Mouse (Mus musculus) lung, adult 10 weeks (tissue): ENCODE results near the gene Cd151. TPM values are rescaled to one million over a fixed set of nuclear protein-coding genes. Genes with fewer than 3 reads are reported as not detected.

Experiments used
- polyA plus RNA-seq: library from polyadenylated mRNA; stranded (reverse); fragments of 350-450 nt; fragmentation: Illumina TruSeq; extraction: RNeasy Lipid Tissue Mini Kit (QIAGEN cat#74804); gene quantifications from one replicate; pipeline ENCODE4 v1.2.3, GENCODE M21; 2014; ENCODE audit warnings: low read depth, low replicate concordance; ENCODE audit not compliant: insufficient read depth

Cd151 gene
- polyA plus RNA-seq: 213 TPM

DNA sequence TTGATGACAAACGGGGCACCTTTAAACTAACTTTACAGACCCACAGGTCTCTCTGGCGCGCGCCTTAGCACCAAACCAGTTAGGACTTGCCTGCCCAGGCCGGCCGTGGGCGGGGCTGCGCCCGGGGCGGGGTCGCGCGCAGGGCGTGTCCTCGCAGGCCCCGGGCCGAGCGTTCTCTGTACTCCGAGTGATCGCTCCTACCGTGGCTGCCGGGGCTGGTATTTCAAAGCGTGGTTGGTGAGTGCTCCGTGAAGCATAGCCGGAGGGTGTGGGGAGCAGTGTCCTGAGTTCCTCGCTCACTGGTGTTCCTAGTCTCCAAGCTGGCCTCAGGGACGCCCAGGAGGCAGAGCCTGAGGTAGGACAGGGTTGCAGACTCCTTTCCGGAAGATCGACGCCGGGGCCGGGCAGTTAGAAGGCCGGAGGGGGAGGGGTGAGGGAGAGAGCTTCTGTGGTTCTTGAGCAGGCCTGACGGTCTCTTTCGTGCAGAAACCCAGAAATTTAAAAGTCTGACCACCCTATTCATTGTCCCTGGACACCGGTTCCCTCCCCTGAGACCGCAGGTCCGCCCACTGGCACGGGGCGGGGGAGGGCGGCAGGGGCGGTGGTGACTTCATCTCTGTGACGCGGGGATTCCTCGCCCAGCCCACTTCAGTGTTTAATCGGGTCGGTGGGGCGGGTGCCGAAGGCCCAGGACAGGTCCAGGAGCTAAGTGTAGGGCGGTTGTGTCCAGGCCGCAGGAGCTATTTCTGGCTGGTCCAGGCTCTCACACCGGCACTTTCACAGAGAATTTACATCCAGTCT lies at the start of gene Cd151:
Gene Cd151, plus strand, starts transcription at position 163 of the 801 bp plus-strand sequence.

DNA sequence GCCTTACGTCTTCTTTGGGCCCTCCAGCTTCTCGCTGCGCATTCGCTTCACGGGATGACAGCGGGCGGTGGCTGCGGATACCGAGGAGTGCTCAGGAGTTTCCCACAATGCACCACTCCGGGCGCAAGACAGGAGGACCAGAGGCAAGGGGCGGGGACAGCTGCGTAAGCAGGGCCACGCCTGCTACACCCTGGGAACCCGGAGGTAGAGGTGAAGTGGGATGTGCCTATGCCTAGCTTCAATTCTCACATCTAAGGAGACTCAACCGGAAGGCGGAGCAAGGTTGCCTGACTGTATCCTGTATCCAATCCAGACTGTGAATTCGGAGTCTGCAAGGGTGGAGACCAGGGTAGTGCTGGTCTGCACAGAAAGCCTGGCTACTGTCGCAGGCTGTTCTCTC lies 37.9 kb upstream of the Cd151 start, which contains the start of gene Cend1:
Gene Cend1, minus strand, starts transcription at position 182 of the 400 bp plus-strand sequence.

DNA sequence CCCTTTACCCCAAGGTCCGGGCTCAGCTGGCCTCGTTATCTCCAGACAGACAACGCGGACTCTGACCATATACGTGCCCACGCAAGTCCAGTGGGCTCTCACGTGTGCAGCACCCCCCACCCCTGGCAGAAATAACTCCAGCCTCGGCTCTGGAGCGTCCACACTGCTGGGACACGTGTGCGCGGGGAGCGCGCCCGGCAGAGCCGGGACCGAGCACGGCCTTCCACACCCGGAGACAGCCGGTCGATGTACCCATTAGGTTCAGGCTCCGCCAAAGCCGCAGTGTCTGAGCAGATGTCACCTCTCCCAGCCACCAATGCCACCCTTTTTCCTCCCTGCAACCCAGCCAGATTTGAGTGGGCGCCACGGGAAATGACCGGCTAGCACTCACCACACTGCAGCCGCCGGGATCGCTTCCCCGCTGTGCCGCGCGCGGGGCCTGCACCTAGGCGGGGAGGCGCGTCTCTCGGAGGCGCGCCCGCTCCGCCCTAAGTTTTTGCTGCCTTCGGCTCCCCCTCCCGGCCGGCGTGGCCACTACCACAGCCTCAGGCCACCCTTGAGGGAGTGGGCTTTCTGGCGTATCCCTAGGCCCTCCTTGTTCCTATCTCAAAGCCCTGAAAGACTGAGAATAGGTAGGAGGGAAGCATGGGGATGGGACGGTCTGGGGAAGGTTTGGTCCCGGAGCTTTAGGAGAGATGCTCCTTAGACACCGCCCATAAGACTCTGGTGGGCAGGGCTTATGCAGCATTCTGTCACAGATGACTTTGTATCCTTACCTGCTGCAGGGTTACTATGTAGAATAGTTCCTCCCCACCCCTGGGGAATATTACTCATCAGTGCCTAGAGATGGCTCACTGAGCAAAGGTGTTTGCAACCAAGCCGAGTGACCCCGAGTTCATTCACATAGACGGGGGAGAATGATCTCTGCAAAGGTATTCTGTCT lies 29.7 kb upstream of the Cd151 start, which contains the start of gene Slc25a22:
Gene Slc25a22, minus strand, starts transcription at position 715 of the 943 bp plus-strand sequence.

DNA sequence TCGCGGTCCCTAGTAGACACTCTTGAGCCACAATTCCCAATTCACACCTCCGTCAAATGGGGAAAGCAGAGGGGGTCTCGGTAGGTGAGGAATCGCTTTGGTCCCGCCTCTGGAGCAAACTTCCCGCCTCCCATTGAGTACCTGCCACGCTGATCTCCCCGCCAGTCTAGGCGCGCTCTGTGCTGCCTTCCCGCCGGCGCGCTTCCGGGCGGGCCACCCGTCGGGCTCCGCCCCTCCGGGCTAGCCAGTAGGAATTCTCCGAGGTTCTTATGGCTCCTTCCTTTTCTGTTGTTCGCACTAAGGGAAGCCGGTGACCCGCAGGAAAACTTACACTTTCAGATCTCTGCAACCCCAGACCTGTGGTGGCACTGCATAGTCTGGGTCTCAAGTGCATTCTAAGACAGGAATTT lies 23.4 kb upstream of the Cd151 start, which contains the start of gene Pidd1:
Gene Pidd1, minus strand, starts transcription at position 198 of the 410 bp plus-strand sequence.

DNA sequence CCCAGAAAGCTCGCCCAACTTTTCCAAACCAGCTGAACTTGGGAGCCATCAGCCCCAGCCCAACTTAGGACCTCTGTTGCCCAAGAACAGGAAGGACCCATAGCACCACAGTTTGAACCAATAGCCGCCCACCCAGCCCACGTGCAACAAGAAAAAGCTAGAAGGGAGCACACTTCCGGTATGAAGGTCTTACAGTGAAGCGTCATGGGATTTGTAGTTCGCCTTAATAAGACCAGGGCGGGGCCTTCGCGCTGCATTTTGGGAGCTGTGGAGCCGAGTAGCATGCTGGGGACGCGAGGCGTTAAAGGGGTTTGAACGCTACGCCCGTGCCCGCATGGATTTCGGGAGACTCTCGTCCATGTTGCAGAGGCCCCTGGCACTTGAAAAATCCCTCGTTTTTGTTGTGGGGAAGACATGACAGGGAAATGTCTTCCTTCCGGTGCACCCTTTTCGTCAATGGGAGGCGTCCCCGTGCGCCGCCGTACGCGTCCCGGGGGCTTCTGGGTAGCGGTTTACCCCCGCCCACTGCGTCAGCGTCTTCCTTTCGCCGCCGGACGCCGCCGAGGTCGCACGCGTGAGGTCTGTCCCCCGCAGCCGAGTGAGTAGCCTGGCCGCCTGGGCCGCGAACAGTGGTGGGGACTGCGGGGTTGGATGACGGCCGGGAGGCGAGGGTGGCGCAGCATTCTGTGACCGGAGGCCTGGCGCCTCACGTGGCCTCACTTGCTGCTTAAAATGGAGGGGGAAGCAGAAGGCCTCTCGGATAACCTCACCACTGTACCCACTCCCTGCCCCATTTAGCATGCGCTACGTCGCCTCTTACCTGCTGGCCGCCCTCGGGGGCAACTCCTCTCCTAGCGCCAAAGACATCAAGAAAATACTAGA lies 19.8 kb upstream of the Cd151 start, which contains the start of gene Rplp2:
Gene Rplp2, plus strand, starts transcription at position 261 of the 882 bp plus-strand sequence.

DNA sequence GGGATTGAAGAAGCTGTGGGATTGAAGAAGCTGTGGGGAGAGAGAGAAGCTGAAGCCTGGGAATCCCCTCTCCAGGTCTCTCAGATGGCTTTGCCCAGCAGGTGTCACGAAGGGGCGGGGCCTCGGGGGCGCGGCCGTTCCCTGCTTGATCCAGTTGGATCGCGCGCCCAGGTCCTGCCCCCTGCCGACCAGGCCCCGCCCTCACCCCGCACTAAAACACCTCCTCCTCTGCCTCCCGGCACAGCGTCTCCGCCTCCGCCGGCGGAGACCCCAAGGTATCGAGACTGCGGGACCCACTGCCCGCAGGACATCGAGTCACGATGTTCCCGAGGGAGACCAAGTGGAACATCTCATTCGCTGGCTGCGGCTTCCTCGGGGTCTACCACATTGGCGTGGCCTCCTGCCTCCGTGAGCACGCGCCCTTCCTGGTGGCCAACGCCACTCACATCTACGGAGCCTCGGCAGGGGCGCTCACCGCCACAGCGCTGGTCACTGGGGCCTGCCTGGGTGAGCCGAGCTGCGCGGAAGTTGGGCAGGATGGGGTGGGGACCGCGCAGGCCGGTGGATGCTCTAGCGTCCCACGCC lies 12.1 kb upstream of the Cd151 start, which contains the start of gene Pnpla2:
Gene Pnpla2, plus strand, starts transcription at position 232 of the 585 bp plus-strand sequence.

DNA sequence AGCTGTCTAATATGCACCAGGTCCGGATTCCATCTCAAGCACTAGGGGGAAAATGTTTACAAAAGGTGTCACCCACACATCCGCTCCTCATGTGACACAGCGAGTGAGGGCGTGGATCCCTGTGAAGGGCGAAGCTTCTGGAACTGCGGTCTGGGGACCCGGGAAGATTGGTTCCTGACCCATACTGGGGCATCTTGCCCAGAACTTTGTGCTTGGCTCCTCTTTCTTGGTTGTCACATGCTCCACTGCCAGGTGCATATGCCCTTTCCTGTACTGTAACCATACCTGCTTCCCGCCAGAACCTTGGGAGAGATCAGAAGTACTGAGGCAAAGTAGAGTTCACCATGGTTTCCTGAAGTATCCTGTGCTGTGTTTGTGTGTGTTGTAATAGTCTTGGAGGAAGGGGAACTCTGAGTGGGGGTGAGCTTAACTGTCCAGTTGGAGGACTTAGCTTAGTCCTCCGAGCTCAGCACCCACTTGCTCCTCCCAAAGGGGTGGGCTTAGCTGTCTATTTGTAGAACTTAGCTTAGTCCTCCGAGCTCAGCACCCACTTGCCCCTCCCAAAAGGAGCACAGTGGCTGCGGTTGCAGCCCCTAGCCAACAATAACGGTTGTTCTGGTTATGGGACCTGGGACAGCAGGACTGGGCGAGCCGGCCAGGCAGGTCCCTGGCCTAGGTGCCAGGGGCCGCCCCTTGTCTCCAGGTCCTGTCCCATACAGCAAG lies 6.6 kb upstream of the Cd151 start, which contains the start of gene Cracr2b:
Gene Cracr2b, plus strand, starts transcription at position 704 of the 723 bp plus-strand sequence.

DNA sequence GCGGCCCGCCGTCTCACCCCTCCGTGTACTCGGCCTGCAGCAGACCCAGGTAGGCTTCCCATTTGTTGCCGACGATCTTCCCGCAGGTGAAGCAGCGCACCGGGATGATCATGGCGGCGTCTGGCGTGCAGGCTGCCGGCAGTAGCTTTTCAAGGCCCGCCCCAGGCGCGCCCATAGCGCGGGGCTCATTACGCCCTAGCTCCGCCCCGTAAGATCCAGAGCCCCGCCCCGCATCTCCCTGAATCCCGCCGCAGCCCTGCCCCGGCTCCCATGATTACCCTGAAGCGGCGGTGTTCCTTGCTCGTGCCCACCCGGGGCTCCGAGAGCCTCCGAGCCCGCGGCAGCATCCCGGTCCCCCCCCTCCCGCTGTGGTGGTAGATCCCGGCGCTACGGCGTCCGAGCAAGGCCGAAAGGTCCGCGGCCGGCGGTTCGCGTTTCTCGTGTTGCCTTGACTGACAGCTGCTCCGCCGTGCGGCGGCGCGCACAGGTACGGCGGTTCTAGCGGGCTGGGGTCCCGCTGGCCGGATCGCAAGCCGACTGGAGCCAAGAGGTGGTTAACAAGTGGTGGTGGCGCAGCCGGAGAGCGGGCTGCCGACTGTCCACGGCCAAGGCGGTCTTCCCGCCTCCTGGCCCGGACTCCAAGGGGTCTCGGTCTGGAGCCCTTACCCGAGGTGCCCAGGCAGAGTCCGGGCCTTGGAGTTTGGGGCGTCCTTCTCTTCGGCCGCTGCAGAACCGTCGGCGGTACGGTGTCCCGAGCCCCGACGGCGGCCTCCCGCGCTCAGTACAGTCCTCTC lies 8.0 kb downstream of the Cd151 start, which contains the start of the genes Polr2l and Tspan4:
Gene Polr2l, minus strand, starts transcription at position 122 of the 794 bp plus-strand sequence.
Gene Tspan4, plus strand, starts transcription at position 230 of the 794 bp plus-strand sequence.

Other genes starting within 250 kb of the Cd151 start
- gene Phrf1, start 238.6 kb upstream of the Cd151 start, polyA plus RNA-seq: 26.6 TPM
- gene Irf7, start 200.9 kb upstream of the Cd151 start, polyA plus RNA-seq: 21.8 TPM
- gene Cdhr5, start 190.6 kb upstream of the Cd151 start, polyA plus RNA-seq: 0.23 TPM
- not detected for gene Sct, start 188.3 kb upstream of the Cd151 start, polyA plus RNA-seq
- not detected for gene Drd4, start 175.4 kb upstream of the Cd151 start, polyA plus RNA-seq
- gene Deaf1, start 139.7 kb upstream of the Cd151 start, polyA plus RNA-seq: 20.4 TPM
- 25.4 TPM for gene Tmem80, start 139.7 kb upstream of the Cd151 start, polyA plus RNA-seq
- gene Eps8l2, start 128.5 kb upstream of the Cd151 start, polyA plus RNA-seq: 30.4 TPM
- 203 TPM for gene Taldo1, start 75.2 kb upstream of the Cd151 start, polyA plus RNA-seq
- 24.6 TPM for gene Gatd1, start 53.3 kb upstream of the Cd151 start, polyA plus RNA-seq
- 0.50 TPM for gene Cend1, start 37.9 kb upstream of the Cd151 start, polyA plus RNA-seq
- gene Slc25a22, start 29.5 kb upstream of the Cd151 start, polyA plus RNA-seq: 12.9 TPM
- 0.81 TPM for gene Pidd1, start 23.4 kb upstream of the Cd151 start, polyA plus RNA-seq
- gene Rplp2, start 20.0 kb upstream of the Cd151 start, polyA plus RNA-seq: 1,656 TPM
- gene Pnpla2, start 12.2 kb upstream of the Cd151 start, polyA plus RNA-seq: 109 TPM
- gene Cracr2b, start 6.3 kb upstream of the Cd151 start, polyA plus RNA-seq: 126 TPM
- gene Polr2l, start 7.7 kb downstream of the Cd151 start, polyA plus RNA-seq: 44.0 TPM
- gene Tspan4, start 7.8 kb downstream of the Cd151 start, polyA plus RNA-seq: 42.4 TPM
- 17.6 TPM for gene Chid1, start 72.5 kb downstream of the Cd151 start, polyA plus RNA-seq
- 28.1 TPM for gene Ap2a2, start 94.8 kb downstream of the Cd151 start, polyA plus RNA-seq
- not detected for gene Muc6, start 187.9 kb downstream of the Cd151 start, polyA plus RNA-seq
- 0.23 TPM for gene Muc2, start 222.9 kb downstream of the Cd151 start, polyA plus RNA-seq